Mouse (Mus musculus) T-helper 1 cell (primary cell): ENCODE measurements around the gene Bloc1s4.
"Not testable (repeated sequence)": the region's sequence is repeated elsewhere in the genome, so short reads cannot be mapped to it uniquely, and the experiment has no call there.

Experiments used
- in situ Hi-C: fragments of 300-600 bp; cut with MboI, MseI; formaldehyde crosslinking; loops from one replicate; pipeline ENCODE4 v1.15.1; 2025; ENCODE audit warnings: high pct_unique_total_duplicates

Gene Bloc1s4

DNA sequence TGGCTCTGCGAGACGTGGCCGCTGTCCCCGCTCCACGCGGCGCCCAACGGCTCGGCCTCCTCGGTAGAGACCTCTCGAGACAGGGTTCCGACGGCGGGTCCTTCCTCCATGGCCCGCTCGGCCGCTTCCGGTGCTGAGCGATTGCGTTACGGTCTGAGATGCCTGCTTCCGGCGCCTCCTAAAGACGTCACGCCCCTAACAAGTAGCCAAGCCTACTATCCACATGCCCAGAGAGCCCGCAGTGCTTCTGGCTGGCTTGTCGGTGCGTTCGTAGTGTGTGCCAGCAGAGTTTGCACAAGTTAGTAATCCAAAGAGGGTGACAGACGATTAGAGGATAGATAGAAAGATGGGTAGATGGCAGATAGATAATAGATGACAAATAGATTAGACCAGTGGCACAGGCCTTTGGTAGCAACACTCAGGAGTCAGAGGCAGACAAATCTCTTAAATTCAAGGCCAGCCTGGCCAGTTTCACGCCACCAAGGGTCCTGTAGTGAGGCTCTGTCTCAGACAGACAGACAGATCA lies at the start of gene Bloc1s4:
Gene Bloc1s4 (minus strand): TSS at position 115 of the 526 bp plus-strand sequence.
- in situ Hi-C loops: no loop called here

DNA sequence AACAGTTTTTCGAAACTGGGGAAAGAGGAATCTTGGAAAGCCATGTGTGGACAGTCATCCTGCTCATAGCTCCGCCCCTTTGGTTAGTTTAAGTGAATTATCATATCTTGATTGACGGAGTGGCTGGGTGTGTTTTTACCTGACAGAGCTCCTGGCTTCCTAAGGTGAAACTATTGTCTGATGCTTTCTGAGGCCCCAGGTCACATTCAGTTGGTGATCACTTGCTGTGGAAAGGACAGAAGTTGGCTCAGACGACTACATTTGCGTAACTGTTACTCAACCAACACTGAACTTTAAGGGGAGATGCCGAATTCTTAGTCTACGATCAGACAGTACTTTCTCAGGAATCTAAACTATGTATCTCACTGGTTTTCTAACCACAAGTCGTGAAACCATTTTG lies 48.8 kb upstream of the Bloc1s4 start:
- in situ Hi-C loops: no loop called here

GRCm38 (mm10) chr5:36796296-36797014 lies 48.0 kb upstream of the Bloc1s4 start, which contains the start of gene Mrfap1:
Gene Mrfap1 (minus strand): TSS chr5:36796772.
- in situ Hi-C loops: not testable (repeated sequence)

DNA sequence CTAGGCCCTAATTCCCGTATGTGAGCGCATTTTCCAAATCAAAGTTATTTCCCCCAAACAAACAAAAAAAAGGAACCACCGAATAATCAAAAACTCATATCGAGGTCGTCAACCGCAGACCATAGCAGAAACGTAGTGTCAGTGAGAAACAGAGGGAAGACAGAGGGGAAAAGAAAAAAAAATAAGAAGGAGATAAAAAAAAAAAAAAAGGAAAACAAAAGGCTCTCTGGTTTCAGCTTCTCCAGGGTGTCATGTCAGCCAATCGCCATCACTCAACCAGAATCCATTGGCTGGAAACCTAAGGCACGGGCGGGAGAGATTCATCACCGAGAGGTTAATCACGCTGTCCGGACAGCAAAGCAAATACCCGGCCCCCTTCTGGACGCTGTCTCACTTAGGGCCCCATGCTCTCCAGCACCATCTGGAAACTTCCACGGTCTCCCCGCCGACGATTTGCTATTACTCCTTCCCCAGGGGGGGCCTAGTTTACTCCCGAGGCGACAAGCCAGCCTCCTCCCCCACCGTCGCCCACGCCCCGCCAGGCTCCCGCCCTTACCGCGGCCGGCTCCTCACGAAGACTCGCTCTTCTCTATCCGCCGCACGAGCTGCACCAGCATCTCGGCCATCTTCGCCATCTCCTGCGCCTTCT lies 47.3 kb upstream of the Bloc1s4 start:
- in situ Hi-C loops: not testable (repeated sequence)

GRCm38 (mm10) chr5:36791861-36792260 lies 43.4 kb upstream of the Bloc1s4 start:
- in situ Hi-C loops: no loop called here

- in situ Hi-C loops: no loop called here
Measured at GRCm38 (mm10) chr5:36786052-36786451, 37.6 kb upstream of the Bloc1s4 start.

GRCm38 (mm10) chr5:36779512-36779911 lies 31.1 kb upstream of the Bloc1s4 start:
- in situ Hi-C loops: no loop called here

DNA sequence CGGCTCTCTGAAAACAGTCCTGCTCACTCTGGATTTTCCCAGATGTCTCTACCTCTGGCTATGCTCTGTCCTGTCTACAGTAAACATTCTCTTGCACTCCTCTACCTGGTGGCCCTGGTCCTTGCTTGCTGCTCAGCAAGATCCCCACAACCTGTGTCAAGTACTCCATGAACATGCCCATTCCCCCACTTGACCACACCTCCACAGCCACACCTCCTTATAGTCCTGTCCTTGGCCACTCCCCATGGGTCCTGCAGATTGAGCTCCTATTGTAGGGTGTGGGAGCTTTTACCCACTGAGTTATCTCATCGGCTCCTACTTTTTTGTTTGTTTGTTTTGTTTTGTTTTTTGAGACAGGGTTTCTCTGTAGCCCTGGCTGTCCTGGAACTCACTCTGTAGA lies 30.5 kb upstream of the Bloc1s4 start:
- in situ Hi-C loops: no loop called here

DNA sequence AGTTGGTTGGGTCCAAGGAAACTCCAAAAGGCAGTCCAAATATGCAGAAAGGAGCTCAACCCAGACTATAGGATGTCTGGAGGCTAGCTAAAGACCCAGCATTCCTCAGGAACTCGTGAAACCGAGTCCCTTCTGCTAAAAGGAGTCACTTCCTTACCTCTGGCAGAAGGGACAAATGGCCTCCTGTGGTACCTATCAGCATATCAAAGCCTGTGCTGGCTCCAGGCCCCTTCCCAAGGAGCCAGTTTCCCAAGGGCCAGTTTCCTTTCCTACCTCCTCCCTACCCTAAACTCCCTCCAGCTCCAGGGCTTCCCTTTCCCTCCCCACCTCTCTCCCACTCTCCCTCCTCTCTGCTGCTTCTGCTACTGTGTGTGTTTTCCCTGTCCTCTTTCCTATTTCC lies 28.7 kb upstream of the Bloc1s4 start:
- in situ Hi-C loops: no loop called here

DNA sequence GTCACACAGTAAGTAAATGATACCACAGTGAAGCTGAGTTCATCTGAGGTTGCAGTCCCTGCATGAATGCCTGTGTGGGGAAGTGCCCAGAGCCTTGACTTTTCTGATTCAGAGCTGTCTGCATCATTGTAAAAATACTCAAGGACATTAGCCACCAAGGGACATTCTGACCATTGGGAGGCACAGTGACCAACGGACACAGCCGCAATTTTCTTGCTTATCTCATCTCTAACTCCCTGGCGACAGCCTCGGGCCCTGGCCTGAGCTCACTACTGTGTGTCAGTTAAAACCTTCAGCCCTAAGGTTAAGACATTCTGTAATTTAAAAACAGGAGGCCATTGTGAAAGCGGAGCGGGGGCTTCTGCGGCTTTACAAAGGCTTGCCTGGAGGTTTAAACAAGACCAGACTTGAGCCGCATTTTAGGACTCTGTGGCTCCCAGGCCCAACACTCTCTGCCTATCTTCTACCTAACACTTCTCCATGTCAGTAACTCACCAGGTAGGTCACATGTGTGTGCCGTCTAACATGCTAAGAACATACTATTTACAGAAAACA lies 27.6 kb upstream of the Bloc1s4 start:
- in situ Hi-C loops: no loop called here

DNA sequence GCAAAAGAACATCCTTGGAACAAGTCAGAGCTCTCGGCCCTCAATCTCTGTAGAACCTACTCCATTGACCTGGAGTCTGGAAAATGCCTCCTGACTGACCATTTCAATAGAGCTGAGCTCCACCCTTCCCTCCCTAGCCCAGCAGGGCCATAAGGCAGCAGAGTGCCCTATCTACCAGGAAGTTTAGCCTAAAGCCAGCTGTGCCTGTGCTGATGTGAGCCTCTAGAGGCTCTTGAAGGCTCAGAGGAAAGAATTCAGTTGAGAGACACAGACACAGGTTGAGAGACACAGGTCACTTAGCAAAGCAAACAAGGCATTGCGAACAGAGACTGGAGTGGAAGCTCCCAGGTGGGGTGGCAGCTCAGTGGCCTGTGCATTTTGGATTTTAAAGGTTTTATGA lies 26.9 kb upstream of the Bloc1s4 start:
- in situ Hi-C loops: no loop called here

DNA sequence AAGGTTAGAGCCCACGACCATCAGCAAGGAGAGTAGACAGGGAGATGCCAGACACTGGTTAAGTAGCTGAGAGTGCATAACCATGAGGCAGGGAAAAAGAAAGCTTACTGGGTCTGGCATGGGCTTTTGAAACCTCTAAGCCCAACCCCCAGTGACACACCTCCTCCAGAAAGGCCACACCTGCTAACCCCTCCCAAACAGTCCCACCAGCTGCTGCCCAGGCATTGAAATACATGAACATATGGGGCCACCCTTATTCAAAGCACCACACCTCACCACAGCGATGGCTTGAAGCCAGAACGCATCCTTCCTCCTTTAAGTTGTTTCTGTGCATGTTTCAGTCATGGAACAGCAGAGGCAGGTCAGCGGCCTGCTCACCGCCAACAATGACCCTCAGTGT lies 24.1 kb upstream of the Bloc1s4 start:
- in situ Hi-C loops: no loop called here

DNA sequence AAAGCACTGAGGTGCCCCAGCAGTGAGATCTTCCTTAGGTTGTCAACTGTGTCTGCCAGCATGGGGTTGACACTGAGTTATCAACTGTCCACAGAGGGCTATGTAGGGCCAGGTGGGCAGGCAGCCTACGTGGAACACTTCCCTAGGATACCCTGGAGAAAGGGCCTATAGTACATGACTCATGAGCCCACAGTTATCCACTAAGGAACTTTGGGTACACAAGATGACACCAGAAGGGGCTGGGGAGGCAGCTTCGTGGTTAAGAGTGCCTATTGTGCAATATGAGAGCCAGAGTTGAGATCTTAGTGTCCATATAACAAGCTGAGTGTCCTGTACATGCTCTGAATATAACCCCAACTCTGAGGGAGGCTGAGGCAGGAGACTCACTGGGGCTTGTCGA lies 21.2 kb upstream of the Bloc1s4 start:
- in situ Hi-C loops: no loop called here

- in situ Hi-C loops: no loop called here
Measured at GRCm38 (mm10) chr5:36766958-36767703, 18.7 kb upstream of the Bloc1s4 start.

DNA sequence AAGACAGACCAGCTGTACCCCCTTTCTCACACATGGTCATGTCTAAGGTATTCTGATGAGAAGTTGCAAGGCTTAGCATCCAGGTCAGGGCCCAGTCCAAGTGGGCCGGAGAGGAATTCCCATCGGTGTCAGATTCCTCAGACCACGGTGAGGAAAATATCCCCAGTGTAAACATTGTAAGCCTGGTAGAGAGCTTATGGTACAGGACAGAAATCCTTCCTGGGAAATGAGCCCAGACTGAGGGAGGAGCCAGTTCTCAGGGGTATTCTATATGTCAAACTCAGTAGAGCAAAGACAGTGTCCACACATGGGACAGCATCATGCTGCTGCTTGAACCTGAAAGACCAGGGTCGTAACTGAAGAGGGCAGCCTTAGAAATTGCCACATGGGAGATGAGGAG lies 11.4 kb upstream of the Bloc1s4 start:
- in situ Hi-C loops: no loop called here

DNA sequence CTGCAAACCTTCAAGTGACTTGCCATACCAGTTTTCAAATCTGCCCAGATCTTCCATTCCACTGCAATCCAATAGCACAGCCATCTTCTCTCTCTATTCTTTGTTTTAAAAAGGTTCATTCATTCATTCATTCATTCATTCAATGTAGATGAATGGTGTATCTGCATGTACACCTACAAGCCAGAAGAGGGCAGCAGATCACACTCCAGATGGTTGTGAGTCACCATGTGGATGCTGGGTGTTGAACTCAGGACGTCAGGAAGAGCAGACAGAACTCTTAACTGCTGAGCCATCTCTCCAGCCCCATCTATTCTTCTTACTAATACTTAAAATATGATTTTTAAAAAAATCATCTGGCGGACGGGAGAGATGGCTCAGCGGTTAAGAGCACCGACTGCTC lies 8.6 kb upstream of the Bloc1s4 start:
- in situ Hi-C loops: no loop called here

DNA sequence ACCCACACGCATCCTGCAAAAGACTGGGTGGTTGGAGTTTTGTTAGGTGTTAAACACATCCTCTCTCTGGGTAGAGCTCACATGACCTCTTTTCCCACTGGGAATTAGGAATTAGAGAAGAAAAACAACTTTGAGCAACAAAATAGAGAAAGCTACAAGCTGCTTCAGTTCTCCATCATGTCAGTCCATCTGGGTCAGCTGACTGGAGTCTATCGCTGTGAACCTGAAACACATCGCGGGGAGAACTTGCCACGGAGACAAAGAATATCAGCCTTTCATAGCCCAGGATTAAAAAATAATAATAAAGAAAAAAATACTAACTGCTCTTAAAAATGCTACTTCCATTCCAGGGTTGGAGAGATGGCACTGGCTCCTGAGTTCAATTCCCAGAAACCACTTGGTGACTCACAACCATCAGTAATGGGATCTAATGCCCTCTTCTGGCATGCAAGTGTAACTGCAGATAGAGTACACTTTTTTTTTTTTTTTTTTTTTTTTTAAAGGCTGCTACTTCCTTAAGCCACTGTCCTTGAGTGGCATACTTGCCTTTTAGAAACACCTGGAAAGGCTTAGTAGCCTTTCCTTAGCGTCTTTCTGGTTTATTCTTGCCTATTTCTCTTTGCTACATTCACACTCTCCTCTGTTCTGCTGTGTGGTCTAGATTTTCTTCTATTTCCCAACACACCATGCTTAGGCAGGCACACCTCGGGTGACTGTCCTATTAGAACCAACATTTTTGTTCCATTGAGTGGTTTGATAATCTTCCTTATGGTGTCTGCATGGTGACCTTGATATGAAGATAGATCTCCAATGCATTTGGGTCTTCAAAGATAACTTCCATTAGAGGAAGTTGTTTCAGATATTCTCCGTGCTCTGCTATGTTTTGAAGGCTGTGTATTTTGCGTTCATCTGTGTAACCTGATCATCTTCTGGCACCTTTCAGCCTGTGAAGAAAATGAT lies 1.9 kb upstream of the Bloc1s4 start:
- in situ Hi-C loops: no loop called here

GRCm38 (mm10) chr5:36747794-36748535 lies 485 bp downstream of the Bloc1s4 start:
- in situ Hi-C loops: no loop called here

DNA sequence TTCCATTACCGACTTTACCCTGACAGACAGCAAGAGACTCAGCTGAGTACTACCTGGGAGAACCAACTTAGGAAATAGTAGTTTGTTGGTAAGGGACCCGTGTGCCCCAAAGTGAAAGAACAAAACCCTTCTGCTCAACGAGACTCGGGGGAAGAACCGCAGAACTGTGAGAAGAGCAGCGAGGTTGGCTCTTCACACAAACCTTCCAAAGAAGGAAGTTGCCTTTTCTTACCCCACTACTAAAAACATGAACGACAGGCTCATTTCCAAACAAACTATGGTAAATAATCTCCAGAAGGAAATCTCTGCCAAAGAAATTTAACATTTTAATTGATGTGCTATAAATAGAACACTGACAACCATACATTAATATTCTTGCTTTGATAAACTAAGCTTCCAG lies 1.4 kb downstream of the Bloc1s4 start:
- in situ Hi-C loops: no loop called here
